Mouse (Mus musculus) kidney, postnatal 36 days (tissue): ENCODE results near the gene 4930432K21Rik.

ENCODE experiments used
- DNase-seq, 2 experiments: peaks; one replicate each; pipeline ENCODE4 v3.0.0; 2021 to 2022; ENCODE audit warnings: mixed read lengths in 2 of 2

Gene 4930432K21Rik

GRCm38 (mm10) chr8:84149181-84149580 lies 1.4 kb downstream of the 4930432K21Rik start:
- peak in 1 of 2 experiments; percentile 43 for DNase-seq

DNA sequence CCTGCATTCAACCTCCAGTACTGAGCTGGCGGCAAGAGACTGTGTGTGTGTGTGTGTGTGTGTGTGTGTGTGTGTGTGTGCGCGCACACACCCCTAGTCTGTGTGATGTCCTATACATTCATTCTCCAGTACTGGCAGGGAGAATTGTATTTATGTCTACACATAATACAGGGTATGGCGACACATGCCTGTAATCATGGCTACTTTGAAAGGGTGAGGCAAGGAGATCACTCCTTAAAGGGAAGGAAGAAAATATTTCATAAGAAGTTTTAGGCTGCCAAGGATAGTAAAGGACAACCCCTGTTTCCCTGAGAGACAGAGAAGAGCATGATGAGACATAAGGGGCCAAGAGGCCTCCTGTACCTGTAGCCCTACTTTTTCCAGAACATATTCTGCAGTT lies 9.8 kb downstream of the 4930432K21Rik start:
- no peak for DNase-seq

- DNase-seq: no peak
Observed at GRCm38 (mm10) chr8:84167696-84168095, 19.9 kb downstream of the 4930432K21Rik start.

DNA sequence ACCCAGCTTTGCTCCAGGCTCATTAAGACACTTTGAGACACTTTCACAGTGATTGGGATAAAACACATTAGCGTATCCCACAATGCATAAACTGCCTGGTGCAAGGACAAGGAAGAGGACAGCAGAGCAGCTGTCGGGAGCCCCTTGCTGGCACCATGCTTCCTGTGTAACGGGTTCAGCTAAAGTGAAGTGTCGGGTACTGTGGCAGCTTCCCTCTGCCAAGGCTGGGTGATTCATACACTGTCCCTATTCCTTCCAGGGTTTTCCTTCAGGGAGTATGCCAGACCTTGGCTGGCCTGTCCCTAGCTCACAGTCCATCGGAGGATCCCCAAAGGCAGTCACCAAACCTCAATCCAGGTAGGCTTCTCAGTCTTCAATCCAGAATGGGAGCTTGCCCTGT lies 22.3 kb downstream of the 4930432K21Rik start:
- no peak for DNase-seq

GRCm38 (mm10) chr8:84173861-84174260 lies 26.0 kb downstream of the 4930432K21Rik start:
- peak in 1 of 2 experiments; percentile 69 for DNase-seq

DNA sequence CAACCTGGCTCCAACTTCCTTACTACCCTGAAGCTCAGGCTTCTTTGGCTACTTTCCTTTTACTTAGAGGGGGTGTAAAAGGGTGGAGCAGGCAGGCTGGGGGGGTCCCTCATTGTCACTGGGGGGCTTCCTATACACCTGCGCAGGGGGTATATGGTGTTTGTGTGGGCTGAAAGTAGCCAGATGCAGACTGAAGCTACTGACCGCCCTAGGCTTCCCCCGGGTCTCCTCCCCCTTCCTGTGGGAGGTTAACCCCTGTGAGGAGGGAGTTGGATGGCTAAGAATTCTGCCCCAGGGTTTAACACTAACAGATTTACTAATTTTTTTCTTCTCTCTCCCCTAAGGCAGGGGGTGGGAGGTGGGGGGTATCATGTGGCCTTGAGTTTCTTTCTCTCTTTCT lies 28.7 kb downstream of the 4930432K21Rik start:
- no peak for DNase-seq

DNA sequence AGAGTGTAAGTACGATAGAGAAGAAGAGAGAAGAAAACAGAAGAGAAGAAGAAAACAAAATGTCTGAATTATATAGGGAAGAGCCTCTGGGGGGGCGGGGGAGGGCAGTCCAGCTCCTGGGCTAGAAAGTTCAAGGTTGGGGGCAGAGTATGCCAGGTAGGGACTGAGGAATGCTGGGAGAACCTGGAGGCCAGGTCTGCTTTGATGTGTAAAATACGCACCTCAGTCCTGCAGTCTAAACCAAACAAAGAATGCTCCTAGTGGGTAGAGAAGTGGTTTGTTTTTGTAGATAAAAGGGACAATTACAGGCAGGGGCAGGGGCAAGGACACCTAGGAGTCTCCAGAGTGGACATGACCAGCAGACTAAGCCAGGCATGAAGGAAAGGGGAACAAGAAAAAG lies 29.6 kb downstream of the 4930432K21Rik start:
- no peak for DNase-seq

GRCm38 (mm10) chr8:84178592-84178991 lies 30.8 kb downstream of the 4930432K21Rik start:
- DNase-seq: no peak

DNA sequence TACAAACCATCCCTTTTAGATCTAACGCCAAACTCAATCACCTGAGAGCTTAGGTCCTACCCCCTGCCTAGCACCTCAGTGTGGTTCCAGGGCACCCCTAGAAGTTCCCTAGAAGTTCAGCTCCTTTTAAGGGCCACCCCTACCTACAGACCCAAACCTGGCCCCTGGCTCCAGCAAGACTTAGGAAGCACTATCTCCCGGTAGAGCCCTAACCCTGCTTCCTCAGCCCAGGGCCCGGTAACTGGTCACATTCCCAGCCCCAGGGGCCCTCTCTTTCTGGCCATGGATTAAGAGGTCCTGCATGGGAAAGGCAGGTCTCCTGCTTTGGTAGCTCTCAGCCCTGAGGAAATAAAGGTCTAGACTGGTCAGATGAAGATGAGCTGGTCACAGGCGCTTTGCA lies 32.1 kb downstream of the 4930432K21Rik start:
- DNase-seq: no peak

DNA sequence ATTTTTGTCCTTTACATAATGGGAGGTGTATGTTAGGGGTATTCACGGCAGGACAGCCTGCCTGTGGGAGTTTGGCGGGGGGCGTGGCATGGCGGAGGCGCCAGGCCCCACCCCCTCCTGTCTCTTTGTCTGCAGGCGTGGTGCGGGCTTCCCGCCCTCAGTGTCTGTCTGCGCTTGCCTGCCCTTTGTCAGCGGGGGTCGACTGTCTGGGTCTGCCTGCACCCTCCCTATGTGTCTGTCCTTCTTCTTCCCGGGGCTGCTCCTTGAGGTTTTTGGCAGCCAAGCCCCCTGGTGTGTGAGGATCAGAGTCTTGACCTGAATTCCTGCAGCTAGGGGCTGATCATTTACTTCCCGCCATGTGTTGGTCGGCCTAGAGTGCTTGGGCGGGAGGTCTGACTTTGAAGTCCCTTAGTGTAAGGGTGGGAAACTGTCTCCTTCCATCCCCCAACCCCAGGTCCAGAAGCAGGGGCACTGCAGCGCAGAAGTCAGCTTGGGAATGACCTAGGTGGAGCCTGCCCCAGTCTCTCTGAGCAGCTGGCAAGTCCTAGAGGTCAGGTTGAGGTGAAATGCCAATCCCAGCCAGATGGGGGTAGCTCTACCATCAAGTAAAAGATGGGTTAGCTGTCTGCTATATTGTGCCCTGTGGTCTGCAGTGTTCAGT lies 32.8 kb downstream of the 4930432K21Rik start:
- DNase-seq: peak in 1 of 2 experiments; percentile 59

GRCm38 (mm10) chr8:84182833-84183232 lies 35.0 kb downstream of the 4930432K21Rik start:
- no peak for DNase-seq

DNA sequence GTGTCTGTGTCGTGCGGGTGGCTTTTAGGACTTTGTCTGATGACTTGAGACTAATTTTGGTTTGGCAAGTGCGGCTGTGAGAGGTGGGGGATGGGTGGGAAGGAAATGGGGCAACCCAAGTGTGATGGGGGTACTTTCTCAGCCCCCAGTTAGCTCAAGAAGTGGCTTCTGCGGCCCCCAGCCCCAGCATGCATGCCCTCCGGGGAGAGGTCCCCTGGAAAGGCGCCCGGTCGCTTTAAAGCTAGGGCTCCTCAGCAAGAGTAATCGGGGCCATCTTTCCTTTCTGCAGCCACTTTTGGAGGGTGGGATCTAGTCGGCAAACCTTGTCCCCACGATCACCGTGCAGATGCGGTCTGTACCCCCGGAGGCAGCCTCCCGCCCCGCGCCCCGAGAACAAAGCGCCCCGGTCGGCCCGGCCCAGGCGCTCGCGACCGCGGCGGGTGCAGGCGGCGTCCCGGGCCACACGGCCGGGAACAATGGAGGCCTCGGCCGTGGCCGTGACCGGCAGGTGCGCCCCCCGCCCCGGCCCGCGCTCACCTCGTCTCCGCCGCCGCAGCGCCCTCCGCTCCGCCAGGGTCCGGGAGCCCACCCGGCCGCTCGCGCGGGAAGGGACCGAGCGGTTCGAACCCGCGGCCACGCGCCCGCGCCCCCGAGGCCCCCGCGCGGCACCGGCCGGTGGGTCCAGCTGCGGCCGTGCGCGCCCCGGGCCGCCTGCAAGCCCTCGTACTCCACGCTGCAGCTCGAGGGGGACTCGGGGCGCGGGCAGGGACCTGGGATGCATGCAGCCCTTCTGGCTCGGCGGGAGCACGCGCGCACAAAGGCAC lies 35.6 kb downstream of the 4930432K21Rik start:
- DNase-seq: peak in 1 of 2 experiments; percentile 47

GRCm38 (mm10) chr8:84184085-84185043 lies 36.5 kb downstream of the 4930432K21Rik start:
- no peak for DNase-seq

DNA sequence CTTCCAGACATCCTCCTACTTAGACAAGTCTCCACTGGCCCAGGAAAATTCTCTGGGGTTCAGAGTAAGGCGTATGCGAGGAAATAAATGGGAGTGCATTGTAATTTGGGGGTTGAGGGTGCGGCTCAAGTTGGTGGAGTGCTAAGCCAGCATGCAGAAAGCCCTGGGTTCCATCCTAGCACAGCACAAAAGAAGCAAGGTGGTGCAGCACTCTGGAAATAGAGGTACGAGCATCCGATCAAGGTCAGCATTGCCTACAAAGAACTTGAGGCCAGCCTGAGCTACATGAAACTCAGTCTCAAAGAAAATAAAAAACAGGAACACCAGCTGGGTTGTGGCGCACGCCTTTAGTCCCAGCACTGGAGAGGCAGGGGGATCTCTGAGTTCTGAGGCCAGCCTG lies 37.3 kb downstream of the 4930432K21Rik start, which contains the start of gene Nanos3:
TSS of gene Nanos3 (minus strand) at position 101 of the 400 bp plus-strand sequence.
- DNase-seq: no peak

GRCm38 (mm10) chr8:84186547-84186946 lies 38.7 kb downstream of the 4930432K21Rik start:
- peak; percentile 85 for DNase-seq

- DNase-seq: peak in 1 of 2 experiments; percentile 81
Observed at GRCm38 (mm10) chr8:84187065-84187755, 39.4 kb downstream of the 4930432K21Rik start.

- DNase-seq: no peak
Observed at GRCm38 (mm10) chr8:84188671-84189070, 40.8 kb downstream of the 4930432K21Rik start.

DNA sequence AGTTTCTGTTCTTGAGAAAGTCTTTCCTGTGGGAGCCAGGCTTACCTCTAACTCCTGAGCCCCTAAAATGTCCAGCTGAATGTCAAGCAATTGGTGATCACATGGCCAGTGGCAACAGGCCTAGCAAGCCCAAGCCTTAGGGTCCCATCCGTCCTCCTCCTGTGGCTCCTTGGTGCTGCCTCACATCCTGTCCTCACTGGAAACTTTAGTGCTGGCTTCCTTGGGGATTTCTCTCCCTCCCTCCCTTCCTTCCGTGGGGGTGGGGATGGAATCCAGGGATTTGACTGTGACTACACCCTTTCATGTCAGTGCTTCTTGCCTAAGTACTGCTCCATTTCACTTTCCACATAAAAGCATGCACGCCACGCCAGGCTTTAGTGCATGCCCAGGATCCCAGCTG lies 41.8 kb downstream of the 4930432K21Rik start:
- peak; percentile 76 to 85 for DNase-seq

DNA sequence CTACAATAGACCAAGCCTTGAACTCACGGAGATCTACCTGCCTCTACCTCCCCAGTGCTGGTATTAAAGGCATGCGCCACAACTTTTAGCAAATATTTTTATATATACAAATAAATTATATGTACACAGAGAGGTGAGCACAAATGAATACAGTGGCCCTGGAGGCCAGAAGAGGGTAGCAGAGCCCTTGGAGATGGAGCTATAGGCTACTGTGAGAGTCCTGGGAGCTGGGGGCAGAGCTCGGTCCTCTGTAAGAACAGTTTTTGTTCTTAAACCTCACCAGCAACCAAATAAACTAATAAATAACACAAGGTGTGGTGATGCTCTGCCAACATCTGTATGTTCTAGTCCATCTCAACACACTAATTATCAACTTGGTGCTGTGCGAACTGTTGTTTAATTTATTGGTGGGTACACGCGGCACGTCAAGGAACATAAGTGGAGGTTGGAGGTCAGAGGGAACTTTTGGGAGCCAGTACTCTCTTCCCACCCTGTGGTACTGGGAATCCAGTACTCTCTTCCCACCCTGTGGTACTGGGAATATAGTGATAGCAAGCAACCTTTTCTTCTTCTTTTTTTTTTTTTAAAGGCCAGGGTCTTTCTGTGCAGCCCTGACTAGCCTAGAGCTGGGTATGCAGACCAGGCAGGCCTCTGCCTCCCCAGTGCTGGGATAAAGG lies 42.5 kb downstream of the 4930432K21Rik start:
- DNase-seq: peak in 1 of 2 experiments; percentile 41

GRCm38 (mm10) chr8:84192023-84192422 lies 44.2 kb downstream of the 4930432K21Rik start:
- peak; percentile 74 to 80 for DNase-seq

- DNase-seq: peak; percentile 72 to 90
Observed at GRCm38 (mm10) chr8:84192555-84192954, 44.7 kb downstream of the 4930432K21Rik start.
